Mouse (Mus musculus): ENCODE measurements around the gene Bsdc1.
A peak's percentile ranks its signal among the peaks of the same experiment; 100 is the strongest.
"Not testable (repeated sequence)": the region's sequence is repeated elsewhere in the genome, so short reads cannot be mapped to it uniquely, and the experiment has no call there.

Bsdc1 gene

DNA sequence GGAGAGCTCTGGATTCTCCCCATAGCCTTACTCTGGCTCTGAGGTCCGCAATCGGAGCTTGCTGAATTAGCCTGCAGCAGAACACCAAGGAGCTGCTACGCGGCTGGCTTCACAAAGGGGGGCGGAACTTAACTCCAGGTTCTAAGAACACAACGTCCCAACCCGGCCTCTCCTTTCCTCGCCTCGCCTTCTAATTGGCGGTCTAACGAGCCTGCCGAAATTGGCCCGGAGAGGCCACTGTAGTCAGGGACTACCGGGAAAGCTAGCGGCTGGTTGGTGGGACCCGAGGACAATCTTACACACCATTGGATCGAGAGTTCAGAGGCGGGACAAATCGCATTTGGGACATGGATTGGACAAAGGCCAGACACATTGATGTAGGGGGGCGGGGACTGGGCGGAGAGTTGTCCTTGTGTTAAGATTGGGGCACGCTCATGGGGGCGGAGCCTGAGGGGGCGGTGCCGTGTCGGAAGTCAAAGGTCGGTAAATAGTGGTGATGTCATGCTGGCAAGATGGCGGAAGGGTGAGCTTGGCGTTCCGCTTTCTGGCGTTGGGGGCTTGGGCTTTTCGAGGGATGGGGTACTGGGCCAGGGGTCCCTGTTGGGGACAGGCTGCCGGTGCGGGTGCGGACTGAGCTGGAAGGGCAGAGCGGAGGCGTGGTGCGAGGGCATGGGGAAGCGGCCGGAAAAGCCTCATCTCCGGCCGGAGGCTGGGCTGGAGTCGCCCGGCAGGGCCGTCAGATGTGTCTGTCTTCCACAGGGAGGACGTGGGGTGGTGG lies at the start of gene Bsdc1:
Gene Bsdc1 (plus strand): TSS at position 399 of the 778 bp plus-strand sequence.
- peak; percentile 100 for DNase-seq (ENCODE audit: low read depth, low spot score)

DNA sequence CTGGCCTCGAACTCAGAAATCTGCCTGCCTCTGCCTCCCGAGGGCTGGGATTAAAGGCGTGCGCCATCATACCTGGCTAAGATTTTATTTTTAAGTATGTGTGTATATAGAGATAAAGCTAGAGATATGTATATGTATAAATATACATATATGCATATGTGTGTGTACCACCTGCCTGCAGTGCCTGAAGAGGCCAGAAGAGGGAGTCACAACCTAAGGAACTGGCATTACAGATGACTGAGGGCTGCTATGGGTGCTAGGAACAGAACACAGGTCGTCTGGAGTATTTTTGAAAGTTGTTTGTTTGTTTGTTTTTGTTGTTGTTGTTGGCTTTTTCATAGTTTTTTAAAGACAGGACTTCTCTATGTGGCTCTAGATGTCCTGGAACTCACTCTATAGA lies 45.5 kb upstream of the Bsdc1 start:
- DNase-seq (ENCODE audit: low read depth, low spot score): no peak

DNA sequence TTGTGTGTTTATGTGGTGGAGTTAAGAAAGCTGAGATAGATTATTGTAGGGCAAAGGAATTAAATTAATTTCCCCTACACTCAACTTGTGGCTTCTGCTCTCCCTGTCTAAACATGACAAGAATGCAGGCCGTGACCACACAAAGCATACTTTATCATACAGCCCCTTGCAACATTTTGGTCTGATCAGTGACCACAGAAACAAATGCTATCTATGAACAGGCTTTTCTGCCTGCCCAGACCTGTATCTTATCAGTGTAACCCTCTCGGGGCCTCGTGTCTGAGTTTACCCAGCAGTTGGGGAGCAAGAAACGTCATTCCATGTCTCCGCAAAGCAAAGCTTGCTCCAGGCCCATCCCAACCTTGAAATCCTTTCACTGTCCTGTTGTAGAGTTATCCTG lies 44.9 kb upstream of the Bsdc1 start:
- no peak for DNase-seq (ENCODE audit: low read depth, low spot score)

DNA sequence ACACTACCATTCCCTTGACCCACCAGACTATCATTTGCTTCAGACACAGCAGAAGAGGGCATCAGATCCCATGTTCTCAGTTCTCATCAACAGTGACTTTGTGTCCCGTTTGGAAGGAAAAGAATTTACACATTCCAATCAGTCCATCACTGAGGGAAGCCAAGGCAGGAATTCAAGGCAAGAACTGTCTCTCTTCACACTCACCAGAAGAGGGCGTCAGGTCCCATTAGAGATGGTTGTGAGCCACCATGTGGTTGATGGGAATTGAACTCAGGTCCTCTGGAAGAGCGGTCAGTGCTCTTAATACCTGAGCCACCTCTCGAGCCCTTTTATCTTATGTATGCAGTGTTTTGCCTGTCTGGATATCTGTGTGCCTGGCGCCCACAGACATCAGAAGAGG lies 43.1 kb upstream of the Bsdc1 start:
- no peak for DNase-seq (ENCODE audit: low read depth, low spot score)

DNA sequence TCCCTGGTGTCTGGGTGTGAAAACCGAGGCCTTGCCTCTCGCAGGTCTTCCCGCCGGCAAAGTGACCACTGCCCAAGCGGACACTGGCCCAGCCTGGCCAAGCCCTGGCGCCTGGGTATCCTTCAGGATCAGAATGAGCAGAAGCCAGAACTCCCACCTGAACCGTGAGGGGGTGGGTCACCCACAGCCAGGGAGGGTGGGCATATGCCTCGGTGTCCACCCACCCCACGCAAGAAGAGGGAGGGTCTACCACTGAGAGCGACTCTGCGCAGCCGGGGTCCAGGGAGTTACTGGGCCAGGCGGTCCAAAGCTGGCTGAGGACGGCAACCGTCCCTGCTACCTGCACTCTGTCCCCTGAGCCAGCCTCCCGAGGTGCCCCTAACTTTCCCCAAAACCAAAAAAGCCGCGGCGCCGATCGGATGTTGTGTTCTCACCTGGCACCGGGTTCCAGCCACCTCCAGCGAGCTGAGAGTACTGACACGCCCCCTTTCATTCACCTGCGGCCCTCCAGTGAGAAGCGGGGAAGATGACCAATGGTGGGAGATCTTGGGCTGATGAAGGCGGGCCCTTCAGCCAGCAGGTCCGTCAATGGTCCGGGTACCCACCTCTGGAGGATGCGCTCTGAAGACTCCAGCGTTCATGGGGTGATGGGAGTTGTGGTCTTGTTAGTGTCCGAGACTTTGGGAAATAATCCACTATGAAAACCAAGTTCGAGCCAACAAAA lies 20.9 kb upstream of the Bsdc1 start, which contains the start of gene Zbtb8b:
Gene Zbtb8b (minus strand): TSS at position 514 of the 724 bp plus-strand sequence.
- DNase-seq (ENCODE audit: low read depth, low spot score): no peak

DNA sequence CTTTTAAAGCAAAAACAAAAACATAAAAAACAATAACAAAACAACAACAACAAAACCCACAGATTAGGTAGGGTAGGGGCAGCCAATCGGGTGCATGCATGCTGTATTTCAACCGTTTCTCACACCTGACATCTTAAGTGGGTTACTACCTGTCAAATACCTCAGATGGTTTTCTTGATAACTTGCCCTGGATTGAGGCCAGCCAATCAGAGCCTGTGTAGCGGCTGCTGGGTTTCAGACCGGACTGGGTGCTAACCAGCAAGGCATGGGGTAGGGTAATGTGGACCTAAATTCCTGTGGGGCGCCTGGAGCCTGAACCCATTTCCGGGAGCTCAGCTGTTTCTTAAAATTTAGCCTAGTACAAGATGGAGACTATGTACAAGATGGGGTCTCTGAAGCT lies 20.2 kb upstream of the Bsdc1 start:
- no peak for DNase-seq (ENCODE audit: low read depth, low spot score)

DNA sequence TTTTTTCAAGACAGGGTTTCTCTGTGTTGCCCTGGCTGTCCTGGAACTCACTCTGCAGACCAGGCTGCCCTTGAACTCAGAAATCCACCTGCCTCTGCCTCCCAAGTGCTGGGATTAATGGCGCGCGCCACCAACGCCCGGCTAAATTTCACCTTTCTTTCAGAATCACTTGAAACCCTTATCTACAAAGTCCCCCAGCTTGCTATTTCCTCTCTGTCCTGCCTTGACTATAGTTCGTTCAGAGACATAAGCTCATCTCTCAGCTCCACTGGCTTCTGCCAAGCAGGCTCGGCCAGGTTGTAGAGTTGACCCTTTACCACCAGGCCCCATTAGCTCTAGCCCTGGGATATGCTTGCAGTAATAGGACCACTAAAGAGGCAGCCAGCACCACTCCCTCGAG lies 14.0 kb upstream of the Bsdc1 start:
- no peak for DNase-seq (ENCODE audit: low read depth, low spot score)

DNA sequence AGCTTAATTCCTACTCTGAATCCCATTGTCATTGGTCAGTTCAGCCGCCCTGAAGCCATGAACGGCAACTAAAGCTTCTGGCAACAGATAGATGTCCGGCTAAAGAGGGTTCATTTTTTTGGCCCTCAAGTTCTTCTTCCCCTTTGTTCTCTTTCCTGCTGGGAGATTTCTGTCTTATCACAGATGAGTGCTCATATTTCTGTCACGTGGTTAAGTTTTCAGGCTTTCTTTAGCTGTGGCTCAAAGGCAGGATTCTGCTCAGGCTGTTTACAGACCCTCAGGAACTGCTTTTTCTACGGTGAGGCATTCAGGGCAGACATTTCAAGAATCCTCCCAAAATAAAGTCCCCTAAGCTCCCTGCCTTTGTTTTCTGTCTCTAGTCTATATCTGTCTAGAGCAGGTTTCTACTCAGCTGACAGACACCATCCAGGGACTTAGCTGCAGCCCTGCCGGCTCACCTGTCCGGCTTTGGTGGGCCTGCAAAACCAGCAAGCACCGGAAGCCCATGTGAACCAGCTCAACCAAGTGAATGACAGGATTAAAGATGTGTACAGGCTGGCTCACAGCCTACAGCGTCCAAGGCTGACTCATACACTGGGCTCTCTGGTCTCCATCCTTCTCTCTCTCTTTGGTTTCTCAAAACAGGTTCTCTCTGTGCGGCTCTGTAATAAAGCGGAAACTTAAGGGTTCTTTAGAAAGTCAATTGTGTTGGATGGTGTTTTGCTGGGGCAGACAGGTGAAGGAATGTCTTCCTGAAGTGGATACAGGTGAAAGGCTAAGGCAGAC lies 13.4 kb upstream of the Bsdc1 start:
- DNase-seq (ENCODE audit: low read depth, low spot score): no peak

DNA sequence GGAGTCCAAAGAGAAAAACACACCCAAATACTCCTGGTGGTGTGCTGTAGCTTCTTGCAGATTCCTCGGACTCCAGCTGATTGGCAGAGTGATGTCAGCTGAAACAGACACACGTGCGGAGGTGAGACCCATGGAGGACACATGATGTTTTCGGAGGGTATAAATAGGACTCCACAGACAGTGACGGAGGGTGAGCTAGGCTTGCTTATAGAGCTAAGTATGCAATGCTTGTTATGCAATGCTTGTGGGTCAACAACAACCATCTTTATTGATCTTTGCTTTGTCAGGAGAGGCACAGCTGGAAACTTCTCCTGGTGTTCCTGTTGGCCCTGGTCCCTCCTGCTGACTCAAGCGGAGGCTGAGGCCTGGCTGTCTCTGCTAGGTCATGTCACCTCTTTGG lies 12.7 kb upstream of the Bsdc1 start:
- DNase-seq (ENCODE audit: low read depth, low spot score): no peak

DNA sequence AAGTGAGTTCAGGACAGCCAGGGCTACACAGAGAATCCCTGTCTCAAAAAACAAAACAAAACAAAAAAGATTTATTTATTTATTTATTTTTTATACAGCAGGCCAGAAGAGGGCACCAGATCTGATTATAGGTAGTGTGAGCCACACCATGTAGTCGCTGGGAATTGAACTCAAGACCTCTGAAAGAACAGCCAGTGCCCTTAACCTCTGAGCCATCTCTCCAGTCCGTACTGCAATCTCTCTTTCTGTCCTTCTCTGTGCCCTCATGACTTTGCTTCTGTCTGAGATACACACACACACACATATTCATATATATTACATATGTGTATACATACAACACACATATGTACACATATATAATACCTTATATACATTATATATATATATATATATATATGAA lies 10.5 kb upstream of the Bsdc1 start:
- DNase-seq (ENCODE audit: low read depth, low spot score): peak; percentile 20

DNA sequence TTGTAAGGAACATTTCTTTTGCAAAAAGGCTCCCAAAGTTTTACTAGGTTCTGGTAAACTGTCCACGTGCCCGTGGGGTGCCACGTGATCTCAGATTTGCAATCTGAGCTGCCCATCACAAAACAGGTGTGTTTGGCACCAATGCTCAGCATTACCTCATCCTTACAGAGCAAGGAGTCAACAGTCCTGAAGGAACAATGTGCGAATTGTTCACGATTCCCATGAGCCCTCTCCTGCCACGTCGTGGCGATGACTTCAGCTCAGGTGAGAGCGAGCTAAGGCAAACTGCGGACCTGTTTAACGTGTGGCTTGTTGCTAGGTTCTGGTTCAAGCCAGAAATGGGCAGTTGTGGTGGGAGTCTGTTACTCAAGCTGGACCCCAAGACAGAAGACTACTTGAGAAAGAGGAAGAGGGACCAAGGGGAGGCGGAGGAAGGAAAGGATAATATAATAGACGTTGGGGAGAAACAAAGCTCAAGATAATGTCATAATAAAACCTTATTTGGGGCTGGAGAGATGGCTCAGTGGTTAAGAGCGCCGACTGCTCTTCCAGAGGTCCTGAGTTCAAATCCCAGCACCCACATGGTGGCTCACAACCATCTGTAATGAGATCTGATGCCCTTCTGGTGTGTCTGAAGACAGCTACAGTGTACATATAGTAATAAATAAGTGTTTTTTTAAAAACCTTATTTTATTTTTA lies 9.8 kb upstream of the Bsdc1 start:
- DNase-seq (ENCODE audit: low read depth, low spot score): no peak

DNA sequence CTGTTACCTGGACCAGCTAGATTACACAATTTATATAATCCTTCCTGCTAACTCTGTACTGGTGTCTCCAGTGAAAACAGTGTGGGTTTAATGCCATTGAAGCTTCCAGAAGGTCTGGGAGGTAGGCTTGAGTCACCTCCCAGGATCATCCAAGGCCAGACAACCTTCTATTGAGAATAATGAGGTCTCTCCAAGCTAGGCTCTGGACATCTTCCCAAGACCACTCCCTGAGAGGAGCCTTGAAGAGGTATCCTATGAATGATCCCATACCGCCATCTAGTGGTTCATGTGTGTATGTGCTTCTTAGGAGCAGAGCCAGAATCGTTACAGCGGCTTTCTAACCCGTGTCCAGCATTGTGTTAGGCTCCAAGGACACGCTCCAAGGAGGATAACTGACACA lies 6.1 kb upstream of the Bsdc1 start:
- peak; percentile 74 for DNase-seq (ENCODE audit: low read depth, low spot score)

DNA sequence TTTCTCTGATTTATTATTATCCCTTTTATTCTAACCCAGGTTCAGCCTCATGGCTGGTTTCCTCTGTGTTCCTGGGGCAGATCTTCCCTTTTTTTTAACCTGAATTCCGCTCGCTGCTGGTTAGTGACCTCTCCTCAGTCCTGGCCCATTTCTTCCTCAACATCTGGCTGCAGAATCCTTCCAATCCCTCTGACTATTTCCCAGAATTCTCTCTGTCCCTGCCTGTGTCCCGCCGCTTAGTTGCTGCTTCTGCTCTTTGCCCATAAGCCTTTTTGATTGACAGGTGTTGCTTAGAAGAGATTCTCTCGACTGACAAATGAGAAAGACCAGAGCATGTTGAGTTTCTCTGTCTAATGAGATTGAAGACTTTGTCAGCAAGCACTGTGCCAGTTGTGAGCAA lies 5.3 kb upstream of the Bsdc1 start:
- no peak for DNase-seq (ENCODE audit: low read depth, low spot score)

DNA sequence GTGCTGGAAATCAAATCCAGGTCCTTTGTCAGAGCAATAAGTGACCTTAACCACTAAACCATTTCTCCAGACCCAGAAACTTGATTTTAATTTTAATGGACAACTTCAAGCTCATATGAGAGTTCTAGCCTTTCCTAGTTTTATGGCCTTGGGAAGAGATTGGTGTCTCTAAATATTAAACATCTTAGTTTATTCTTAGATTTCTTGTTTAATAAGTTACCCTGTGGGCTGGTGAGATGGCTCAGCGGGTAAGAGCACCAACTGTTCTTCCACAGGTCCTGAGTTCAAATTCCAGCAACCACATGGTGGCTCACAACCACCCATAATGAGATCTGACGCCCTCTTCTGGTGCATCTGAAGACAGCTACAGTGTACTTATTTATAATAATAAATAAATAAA lies 4.1 kb upstream of the Bsdc1 start:
- not testable (repeated sequence) for DNase-seq (ENCODE audit: low read depth, low spot score)

DNA sequence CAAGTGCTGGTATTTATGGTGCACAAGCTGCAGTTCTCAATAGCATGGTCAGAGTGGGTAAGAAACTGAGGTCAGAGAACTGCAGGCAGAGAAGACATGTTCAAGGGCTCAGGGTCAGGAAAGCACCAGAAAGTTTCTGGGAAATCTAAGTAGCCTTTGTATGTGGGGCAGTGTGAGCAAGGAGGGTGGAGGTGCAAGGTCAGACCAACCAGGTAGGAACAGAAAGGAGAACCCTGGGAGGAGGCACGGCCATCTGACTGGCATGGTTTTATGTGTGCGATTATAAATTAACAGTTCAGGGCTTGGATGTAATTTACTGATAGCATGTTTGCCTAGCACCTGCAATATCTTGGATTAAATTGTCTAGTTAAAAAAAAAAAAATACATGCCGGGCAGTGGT lies 1.7 kb upstream of the Bsdc1 start:
- DNase-seq (ENCODE audit: low read depth, low spot score): no peak

DNA sequence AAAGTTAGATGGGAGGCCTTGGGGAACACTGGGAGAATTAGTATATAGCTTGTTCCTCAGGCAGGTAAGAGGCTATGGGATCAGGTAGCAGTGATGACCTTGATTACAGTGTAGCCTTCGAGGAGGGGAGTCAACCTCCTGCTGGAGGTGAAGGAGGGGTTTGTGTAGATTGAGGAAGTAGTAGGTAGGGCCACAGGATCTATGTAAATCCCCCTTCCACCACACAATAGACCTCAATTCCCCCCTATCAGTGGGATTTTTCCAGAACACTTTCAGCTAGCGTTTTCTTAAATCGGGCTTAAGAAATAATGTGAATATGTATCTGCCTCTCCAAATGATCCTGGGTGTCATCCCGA lies 576 bp upstream of the Bsdc1 start:
- no peak for DNase-seq (ENCODE audit: low read depth, low spot score)

DNA sequence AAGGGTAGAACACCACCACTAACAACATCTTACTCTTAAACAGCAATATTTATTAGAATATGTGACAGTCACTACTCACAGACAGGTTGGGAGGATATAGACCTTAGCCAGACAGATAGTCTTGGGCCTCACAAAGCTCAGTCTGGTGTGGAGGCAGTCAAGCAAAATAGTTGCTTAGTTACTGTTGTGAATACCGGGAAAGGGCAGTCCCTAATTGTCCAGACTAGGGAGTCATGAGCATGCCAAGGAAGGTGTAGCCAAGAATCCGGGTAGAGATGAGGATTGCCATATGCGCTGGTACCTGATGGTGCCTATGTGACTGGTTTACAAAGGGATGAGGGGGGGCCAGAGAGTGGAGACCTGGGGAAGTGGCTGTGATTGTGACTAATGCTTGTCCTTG lies 737 bp downstream of the Bsdc1 start:
- DNase-seq (ENCODE audit: low read depth, low spot score): no peak

DNA sequence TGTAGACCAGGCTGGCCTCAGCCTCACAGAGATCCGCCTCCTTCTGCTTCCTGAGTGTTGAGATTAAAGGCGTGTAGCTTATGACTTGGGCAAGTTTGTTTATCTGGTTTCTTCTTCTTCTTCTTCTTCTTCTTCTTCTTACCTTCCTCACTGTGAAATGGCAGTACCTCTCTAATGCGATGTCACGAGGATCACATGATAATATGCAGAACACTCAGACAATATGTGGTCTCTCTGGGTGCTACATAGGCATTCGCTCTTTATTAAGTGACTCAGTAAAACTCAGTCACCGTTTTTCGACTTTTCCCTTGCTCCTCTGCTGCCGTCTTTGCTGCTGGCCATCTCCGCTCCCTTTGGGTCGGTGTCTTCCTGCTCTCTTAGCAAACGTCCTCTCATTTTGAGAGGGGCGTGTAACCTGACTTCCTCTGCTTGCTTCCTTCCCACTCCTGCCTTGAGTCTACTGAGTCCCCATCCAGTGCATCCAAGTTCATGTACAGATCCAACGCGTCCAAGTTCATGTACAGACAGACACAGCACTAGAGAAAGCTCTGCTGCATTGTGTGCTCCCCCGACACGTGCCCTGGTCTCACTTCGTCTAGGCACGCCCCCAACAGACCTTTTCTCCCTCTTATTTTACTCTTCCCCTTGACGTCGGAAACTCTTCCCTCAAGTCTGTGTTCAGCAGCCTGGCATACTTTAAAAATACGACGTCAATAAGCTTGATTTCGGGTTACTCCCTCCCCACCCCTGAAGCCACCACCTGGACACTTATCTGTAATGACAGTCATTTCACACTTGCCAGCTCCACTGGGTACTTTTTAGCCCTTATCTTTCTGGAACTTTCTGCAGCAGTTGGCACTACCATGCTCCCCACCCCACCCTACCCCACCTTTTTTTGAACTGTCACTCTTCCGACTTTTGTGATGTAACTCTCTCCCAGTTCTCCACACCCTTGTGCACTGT lies 2.0 kb downstream of the Bsdc1 start:
- DNase-seq (ENCODE audit: low read depth, low spot score): no peak

DNA sequence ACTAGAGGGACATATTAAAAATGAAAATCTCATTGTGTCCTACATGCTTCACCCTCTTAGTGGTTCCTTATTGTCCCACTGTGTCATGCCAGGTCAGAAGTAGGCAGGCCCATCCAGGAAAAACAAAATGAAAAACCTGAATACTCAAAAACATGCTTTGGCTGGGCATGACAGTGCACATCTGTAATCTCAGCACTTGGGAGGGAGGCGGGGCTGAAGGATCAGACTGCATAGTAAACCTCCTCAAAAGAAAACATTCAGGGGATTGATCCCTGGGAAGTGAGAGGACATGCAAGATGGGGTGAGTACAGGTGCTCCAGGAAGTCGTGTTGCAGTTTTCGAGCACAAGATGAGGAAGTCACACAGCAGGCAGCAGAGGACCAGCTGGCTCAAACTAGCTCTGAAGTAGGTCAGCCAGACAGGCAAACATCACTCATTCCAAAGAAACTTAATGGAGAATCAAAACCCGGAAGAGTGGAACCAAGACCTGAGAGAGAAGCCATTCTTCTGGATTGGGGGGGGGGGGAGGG lies 3.0 kb downstream of the Bsdc1 start:
- no peak for DNase-seq (ENCODE audit: low read depth, low spot score)

DNA sequence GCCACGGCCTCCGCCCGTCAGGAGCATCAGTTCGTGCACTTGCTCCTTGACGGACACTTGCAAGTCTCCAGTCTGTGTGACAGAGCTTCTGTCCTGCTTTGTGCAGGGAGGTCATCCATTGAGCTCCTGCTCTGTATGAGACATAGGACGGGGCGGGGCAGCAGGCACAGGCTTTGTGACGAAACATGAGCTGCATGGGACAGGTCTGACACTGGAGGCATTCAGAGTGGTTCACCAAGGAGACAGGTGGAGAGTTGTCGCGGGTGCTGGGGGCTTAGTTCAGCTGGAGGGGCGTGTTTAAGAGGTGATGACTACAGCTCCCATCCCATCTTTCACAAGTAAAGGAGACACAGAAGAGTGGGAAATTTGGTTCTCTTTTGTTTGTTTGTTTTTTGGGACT lies 14.7 kb downstream of the Bsdc1 start:
- DNase-seq (ENCODE audit: low read depth, low spot score): no peak

All from CD4-positive helper T cell, adult 2 months (primary cell).